Mouse (Mus musculus) neural tube, embryonic 15.5 days (tissue): ENCODE measurements around the gene Acpp. TPM values are rescaled to one million over a fixed set of nuclear protein-coding genes. Genes with fewer than 3 reads are reported as not detected.

Experiments used
- ATAC-seq: fragments of 200-750 bp; cut with Nextera tagmentation; 2 replicates; pipeline ENCODE4 v1.8.0; 2017; ENCODE audit warnings: mild to moderate bottlenecking, moderate TSS enrichment, moderate library complexity; ENCODE audit not compliant: low FRiP score
- H3K27ac ChIP-seq: fragments of 300-500 bp; sonication (generic); replicated peaks from 2 replicates; pipeline ENCODE4 v1.5.1; 2015; ENCODE audit warnings: mild to moderate bottlenecking, inconsistent platforms
- H3K27me3 ChIP-seq: fragments of 300-500 bp; sonication (generic); replicated peaks from 2 replicates; pipeline ENCODE4 v1.6.1; 2015; ENCODE audit warnings: inconsistent platforms
- H3K36me3 ChIP-seq: fragments of 300-500 bp; sonication (generic); 2 replicates; pipeline ENCODE4 v1.6.1; 2015; ENCODE audit warnings: inconsistent platforms
- H3K4me1 ChIP-seq: fragments of 300-500 bp; sonication (generic); 2 replicates; pipeline ENCODE4 v1.6.1; 2015; ENCODE audit warnings: inconsistent platforms
- H3K4me2 ChIP-seq: fragments of 300-500 bp; sonication (generic); 2 replicates; pipeline ENCODE4 v1.6.1; 2015; ENCODE audit warnings: inconsistent platforms, mild to moderate bottlenecking, moderate library complexity
- H3K4me3 ChIP-seq: fragments of 300-500 bp; sonication (generic); replicated peaks from 2 replicates; pipeline ENCODE4 v1.5.1; 2015; ENCODE audit warnings: mild to moderate bottlenecking, inconsistent platforms
- H3K9ac ChIP-seq: fragments of 300-500 bp; sonication (generic); replicated peaks from 2 replicates; pipeline ENCODE4 v1.6.1; 2015; ENCODE audit warnings: mild to moderate bottlenecking, inconsistent platforms
- H3K9me3 ChIP-seq: fragments of 300-500 bp; sonication (generic); replicated peaks from 2 replicates; pipeline ENCODE4 v1.6.1; 2016; ENCODE audit warnings: inconsistent platforms
- WGBS: fragments of 180-500 bp; shearing (Covaris S2); methylation state at CpG from one replicate; pipeline ENCODE4 v1.1.7; 2015; ENCODE audit warnings: mixed read lengths; 5-methylcytosine and 5-hydroxymethylcytosine counted together
- polyA plus RNA-seq: library from polyadenylated mRNA; unstranded; fragments of >200 nt; fragmentation: Nextera tagmentation; extraction: Ambion mirVana; gene quantifications from 2 replicates; pipeline ENCODE4 v1.2.1, GENCODE M21; 2015

The Acpp gene
- polyA plus RNA-seq, 1 experiment from 2014 or later = 0.97 TPM

DNA sequence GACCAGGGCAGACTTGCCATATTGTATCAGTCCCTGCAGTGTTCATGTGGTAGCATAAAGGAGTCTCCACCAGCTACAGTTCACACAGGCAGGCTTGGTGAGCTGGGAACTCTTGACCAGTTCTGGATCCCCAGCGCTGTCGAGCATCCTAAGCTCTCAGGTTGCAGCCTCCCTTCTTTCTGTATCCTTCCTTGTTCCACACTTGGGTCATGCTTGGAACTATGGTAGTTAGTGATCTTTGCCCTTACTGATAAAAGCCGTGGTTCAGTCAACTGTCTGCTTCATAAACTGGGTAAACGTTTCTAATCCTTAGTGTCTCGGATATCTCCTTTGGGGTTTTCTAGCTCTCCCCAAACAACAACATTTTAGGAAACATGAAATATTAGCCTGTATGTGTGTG is 1.9 kb upstream of the Acpp start:
- Histone ChIP-seq H3K4me3 (no peak overlapping the region), H3K27ac (no peak overlapping the region), H3K36me3 (no peaks in the 10 kb centered on the region), H3K9ac (no peak overlapping the region), H3K4me2 (no peak overlapping the region), H3K9me3 (no peaks in the 10 kb centered on the region), H3K4me1 (peaks cover 13% of the 10 kb centered on the region; the same call in 1 of the 2 replicates), H3K27me3 (no peaks in the 10 kb centered on the region)
- WGBS = 96% methylated on average over 5 of the region's 5 CpGs
- ATAC-seq = no peak

DNA sequence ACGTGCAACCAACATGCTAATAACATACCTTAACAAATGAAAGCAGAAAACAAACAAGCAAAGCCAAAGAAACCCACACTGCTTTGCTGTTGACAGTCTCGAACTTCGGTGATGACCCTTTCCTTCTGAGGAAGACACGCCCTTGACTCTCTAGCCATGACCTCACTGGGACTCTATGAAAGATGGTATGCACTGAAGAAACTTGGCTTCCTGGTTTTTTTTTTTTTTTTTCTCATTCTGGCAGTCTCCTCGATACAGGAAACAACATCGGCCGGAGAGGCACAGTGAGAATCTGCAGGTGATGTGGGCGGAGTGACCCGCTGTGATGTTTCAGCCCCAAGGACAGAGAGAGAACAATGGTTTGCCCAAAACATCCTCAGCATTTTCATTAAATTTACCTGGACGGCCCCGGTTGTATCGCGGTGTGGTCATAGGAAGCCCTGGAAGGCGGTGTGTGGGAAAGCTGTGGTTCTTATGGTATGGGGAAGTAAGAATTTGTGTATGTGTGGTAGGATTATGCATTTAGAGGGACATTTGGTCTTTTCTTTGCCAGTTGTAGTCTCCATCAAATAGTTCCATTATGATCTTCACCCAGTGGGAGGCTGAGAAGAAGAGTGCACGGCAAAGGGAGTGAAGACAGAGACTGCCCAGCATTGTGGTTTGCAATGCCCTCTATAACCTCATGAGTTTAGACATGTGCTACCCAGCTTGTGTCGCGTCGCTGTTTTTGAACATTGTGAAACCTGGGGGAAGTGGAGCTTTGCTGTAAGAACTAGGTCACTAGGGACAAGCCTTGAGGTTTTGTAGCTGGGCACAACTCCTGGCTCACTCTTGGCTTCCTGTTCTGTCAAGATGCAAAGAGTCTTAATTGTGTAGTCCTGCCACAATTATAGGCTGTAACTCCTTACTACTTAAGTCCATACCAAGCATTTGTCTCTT is 1.2 kb upstream of the Acpp start:
- ATAC-seq = no peak
- 86% methylated on average over 18 of the region's 18 CpGs for WGBS
- Histone ChIP-seq H3K27me3 (no peaks in the 10 kb centered on the region), H3K4me1 (peaks cover 13% of the 10 kb centered on the region; the same call in 1 of the 2 replicates), H3K9me3 (no peaks in the 10 kb centered on the region), H3K9ac (no peak overlapping the region), H3K4me3 (no peak overlapping the region), H3K27ac (no peak overlapping the region), H3K36me3 (no peaks in the 10 kb centered on the region), H3K4me2 (no peak overlapping the region)

DNA sequence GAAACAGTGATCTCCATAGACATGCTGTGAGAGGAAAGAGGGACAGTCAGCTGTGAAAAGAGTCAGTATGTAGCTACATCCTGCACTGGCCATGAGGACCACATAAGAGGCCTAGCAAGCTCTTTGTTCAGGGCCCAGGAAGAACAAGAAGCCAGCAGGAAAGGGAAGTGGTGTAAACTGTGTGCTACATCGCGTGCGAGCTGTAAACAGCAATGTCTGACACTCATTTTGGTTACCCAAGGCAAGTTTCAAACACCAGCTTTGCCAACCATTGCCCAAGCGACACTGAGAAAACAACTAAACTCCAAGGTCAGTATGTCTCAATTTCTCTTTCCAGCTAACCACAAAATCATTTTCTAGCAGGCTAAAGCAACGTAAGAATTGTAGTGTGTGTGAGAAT is 6.2 kb downstream of the Acpp start:
- no peak for ATAC-seq
- Histone ChIP-seq H3K4me1 (no peaks in the 10 kb centered on the region), H3K4me2 (no peak overlapping the region), H3K4me3 (no peak overlapping the region), H3K27ac (no peak overlapping the region), H3K27me3 (no peaks in the 10 kb centered on the region), H3K9me3 (no peaks in the 10 kb centered on the region), H3K36me3 (no peaks in the 10 kb centered on the region), H3K9ac (no peak overlapping the region)
- 90% methylated on average over 5 of the region's 5 CpGs for WGBS

DNA sequence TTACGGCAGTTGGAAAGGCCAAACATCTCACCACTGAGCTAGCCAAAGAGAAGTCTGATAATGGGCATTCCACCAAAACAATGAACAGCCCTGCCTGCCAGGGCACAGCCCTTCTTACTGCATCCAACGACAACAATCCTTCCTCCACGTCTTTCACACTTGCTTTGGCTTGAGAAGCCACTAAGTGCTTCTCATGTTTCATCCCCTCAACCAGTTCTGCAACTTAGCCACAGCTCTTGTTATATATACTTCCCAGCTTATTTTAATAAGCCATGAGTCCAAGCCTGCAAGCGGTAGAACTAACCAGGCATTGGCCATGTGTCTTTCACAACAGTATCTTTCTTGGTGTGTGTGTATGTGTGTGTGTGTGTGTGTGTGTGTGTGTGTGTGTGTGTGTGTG is 8.9 kb downstream of the Acpp start:
- no peak overlapping the region for H3K4me3 ChIP-seq
- H3K27ac ChIP-seq = no peak overlapping the region
- no peak overlapping the region for H3K4me2 ChIP-seq
- H3K36me3 ChIP-seq = no peaks in the 10 kb centered on the region
- no peaks in the 10 kb centered on the region for H3K9me3 ChIP-seq
- 74% methylated on average over 4 of the region's 4 CpGs for WGBS
- H3K9ac ChIP-seq = no peak overlapping the region
- no peak for ATAC-seq
- no peaks in the 10 kb centered on the region for H3K4me1 ChIP-seq
- no peaks in the 10 kb centered on the region for H3K27me3 ChIP-seq

DNA sequence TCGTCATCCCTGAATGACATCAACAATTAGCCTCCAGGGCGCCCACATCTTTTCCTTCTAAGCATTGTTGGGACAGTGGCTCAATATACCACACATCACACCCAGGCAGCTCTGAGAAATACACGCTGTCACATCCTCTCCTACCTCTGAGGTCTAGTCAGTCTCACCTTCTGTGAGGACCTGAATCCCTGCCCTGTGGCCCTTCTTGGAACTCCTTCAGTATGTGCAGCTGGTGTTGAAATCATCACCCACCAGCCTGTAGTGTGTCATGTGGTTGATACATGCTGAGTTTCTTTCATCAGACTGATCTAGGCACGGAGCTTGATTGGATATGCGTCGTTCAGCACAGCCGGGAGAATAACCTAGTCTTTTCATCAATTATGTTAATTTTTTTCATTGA is 16.0 kb downstream of the Acpp start:
- no peak overlapping the region for H3K4me2 ChIP-seq
- no peak overlapping the region for H3K27ac ChIP-seq
- H3K36me3 ChIP-seq = no peaks in the 10 kb centered on the region
- H3K27me3 ChIP-seq = no peaks in the 10 kb centered on the region
- no peak overlapping the region for H3K4me3 ChIP-seq
- no peaks in the 10 kb centered on the region for H3K4me1 ChIP-seq
- no peak for ATAC-seq
- 52% methylated on average over 7 of the region's 7 CpGs for WGBS
- H3K9ac ChIP-seq = no peak overlapping the region
- H3K9me3 ChIP-seq = no peaks in the 10 kb centered on the region

DNA sequence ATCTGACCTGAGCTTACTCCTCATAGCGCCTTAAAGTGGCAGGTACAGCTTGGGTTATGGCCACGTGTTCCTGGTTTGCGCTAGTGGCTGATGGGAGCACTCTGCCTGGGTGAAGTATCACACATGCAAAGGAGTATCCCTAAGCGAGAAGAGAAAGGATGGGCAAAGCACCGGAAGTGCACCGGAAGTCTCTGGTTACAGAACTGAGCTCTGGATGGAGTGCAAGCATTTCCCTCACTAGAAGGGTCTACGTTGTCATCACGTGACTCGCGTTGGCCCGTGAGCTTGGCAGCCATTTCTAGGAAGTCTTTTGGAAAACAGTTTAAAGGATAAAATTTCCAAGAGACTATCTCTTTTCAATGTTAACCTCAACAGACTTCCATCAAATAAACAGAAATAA is 21.2 kb downstream of the Acpp start:
- Histone ChIP-seq H3K27ac (no peak overlapping the region), H3K27me3 (no peaks in the 10 kb centered on the region), H3K4me1 (no peaks in the 10 kb centered on the region), H3K4me2 (no peak overlapping the region), H3K9me3 (no peaks in the 10 kb centered on the region), H3K9ac (no peak overlapping the region), H3K4me3 (no peak overlapping the region), H3K36me3 (no peaks in the 10 kb centered on the region)
- no peak for ATAC-seq
- 93% methylated on average over 11 of the region's 11 CpGs for WGBS

DNA sequence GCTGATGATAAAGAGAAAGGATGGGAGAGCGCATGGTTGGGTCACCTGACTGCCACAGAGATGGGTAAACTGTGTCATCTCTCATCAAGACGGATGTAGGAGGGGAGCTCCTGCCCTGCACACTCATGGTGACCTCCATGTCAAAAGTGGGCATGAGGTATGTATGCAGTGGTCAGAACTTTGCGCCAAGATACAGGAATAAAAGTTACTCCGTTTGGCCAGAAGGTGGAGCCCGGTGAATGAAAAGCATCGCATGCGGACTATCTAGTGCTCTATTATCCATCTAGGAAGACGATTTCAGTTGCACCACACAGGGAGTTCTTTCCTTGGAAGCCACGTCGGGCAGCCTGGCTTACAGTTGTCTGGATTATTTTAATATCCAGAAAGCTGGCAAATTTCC is 22.0 kb downstream of the Acpp start:
- WGBS = 10% methylated on average over 10 of the region's 10 CpGs
- ATAC-seq = no peak; the same call in 1 of the 2 replicates
- H3K9me3 ChIP-seq = no peaks in the 10 kb centered on the region
- H3K27ac ChIP-seq = no peak overlapping the region
- no peak overlapping the region for H3K9ac ChIP-seq
- H3K36me3 ChIP-seq = no peaks in the 10 kb centered on the region
- H3K4me1 ChIP-seq = no peaks in the 10 kb centered on the region
- H3K4me2 ChIP-seq = peak overlapping the region; percentile 4; the same call in 1 of the 2 replicates
- no peaks in the 10 kb centered on the region for H3K27me3 ChIP-seq
- no peak overlapping the region for H3K4me3 ChIP-seq

DNA sequence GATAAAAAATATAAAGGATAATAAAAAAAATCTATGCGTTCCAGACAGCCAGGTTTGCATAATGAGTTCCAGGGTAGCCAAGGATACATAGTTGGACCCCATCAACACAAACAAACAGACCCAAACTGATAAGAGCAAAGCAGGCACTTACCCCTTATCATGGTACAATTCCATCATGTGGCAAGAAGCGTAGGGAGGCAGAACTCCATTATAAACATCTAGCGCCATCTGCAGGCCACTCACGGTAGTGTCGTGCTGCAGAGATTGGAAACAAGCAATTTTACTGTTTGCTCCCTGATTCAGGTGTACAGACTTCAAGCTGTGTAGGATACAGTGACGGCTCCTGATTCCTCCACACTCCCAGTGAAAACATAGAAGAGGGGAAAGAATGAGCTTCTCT is 30.8 kb downstream of the Acpp start:
- no peak for ATAC-seq
- Histone ChIP-seq H3K9me3 (no peaks in the 10 kb centered on the region), H3K9ac (no peak overlapping the region), H3K4me3 (no peak overlapping the region), H3K4me1 (no peaks in the 10 kb centered on the region), H3K36me3 (no peaks in the 10 kb centered on the region), H3K27me3 (no peaks in the 10 kb centered on the region), H3K27ac (no peak overlapping the region), H3K4me2 (no peak overlapping the region)
- 14% methylated on average over 6 of the region's 6 CpGs for WGBS

DNA sequence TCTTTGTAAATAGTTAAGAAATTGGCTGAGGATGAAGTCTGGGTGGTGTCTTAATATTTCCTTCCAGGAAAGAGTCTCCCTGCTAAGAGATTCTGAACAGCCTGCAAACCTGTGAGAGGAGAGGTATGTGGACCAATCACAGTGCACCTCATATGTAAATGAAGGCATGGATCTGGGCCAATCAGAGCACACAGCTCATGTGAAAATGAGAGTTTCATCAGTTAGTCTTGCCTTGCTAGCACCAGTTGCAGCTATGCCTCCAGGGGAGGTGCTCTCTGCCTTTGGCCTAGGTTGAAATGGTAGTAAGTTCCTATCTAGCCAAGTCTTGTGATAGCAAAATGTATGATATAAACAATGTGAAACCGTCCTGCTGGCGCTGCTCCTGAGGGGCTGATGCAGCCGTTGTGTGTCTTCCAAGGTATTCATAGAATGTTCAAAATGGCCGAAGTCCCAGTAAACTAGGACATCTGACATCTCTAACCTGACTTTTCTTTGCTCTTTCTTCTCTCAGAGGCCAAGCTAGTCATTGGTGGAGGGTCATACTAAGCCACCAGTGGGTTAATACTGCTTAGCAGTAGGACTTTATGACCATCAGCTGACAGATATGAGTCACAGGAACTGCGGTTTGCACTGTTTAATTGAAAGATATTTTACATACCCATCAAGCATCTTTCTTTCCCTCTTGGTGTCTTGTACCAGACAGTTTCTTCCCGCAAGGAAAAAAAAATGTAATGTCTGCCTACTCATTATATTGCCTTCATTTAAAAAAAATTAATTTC is 32.0 kb downstream of the Acpp start:
- H3K27ac ChIP-seq = no peak overlapping the region
- no peak for ATAC-seq
- H3K9me3 ChIP-seq = no peaks in the 10 kb centered on the region
- no peak overlapping the region for H3K4me2 ChIP-seq
- WGBS = 92% methylated on average over 6 of the region's 6 CpGs
- no peak overlapping the region for H3K4me3 ChIP-seq
- H3K36me3 ChIP-seq = no peaks in the 10 kb centered on the region
- H3K4me1 ChIP-seq = no peaks in the 10 kb centered on the region
- no peaks in the 10 kb centered on the region for H3K27me3 ChIP-seq
- no peak overlapping the region for H3K9ac ChIP-seq

DNA sequence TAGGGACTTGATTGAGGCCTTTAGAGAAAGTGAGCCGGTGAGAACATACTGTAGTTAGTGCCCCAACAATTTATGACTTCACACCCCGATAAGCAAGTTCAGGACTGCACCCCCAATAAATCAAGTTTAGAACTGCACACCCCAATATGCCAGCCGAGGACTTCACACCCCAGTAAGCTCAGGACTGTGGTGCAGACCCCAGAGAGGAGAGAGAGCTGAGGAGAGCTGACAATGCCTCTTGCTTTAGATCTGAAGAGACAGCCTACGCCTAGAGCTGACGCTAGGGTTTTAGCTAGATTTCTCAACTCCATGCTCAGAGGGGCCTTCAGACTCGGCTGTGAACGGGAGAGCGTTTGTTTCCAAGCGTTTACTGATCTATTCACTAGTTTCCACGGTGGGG is 32.7 kb downstream of the Acpp start:
- no peak for ATAC-seq
- Histone ChIP-seq H3K36me3 (no peaks in the 10 kb centered on the region), H3K27me3 (no peaks in the 10 kb centered on the region), H3K9me3 (no peaks in the 10 kb centered on the region), H3K4me1 (no peaks in the 10 kb centered on the region), H3K27ac (no peak overlapping the region), H3K9ac (no peak overlapping the region), H3K4me3 (no peak overlapping the region), H3K4me2 (no peak overlapping the region)
- WGBS = 73% methylated on average over 10 of the region's 10 CpGs

DNA sequence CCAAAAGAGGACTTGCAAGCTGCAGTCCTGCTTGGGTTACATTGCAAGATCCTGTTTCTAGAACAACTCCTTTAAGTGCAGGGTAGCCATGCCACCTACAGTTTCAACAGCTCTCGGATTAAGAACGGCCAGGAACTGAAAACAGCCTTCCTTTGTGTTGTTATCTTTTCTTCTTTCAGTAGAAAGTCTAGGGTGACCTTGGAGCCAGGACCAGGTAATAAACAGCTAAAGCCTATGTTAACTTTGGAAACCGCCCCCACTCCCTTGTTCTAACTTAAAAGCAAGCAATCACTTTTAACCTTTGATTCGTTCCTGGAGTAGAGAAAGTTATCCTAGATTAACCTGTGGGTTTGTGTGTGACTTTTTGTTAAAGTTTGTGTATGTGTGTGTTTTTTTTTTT is 33.2 kb downstream of the Acpp start:
- H3K27ac ChIP-seq = no peak overlapping the region
- H3K9me3 ChIP-seq = no peaks in the 10 kb centered on the region
- WGBS = 77% methylated on average over 4 of the region's 4 CpGs
- no peak overlapping the region for H3K9ac ChIP-seq
- H3K36me3 ChIP-seq = no peaks in the 10 kb centered on the region
- ATAC-seq = no peak
- no peaks in the 10 kb centered on the region for H3K27me3 ChIP-seq
- H3K4me2 ChIP-seq = no peak overlapping the region
- no peaks in the 10 kb centered on the region for H3K4me1 ChIP-seq
- no peak overlapping the region for H3K4me3 ChIP-seq

DNA sequence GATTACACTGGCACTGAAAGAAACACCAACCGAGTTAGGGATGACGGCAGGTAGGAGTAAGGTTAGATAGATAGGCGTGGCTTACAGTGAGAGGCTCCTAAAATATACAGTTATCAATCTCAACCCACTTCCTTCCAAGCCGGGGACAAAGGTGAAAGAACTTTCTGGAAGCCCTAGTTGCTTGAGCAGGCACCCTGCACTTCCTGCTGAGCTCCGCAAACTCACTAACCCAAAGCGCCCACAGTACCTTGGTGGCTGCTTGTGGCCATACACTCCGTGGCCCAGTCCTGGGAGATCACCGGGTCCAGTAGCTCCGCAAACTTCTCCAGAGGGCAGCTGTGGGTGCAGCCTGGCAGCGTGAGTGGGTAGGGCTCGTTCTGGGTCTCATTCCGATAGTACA is 37.0 kb downstream of the Acpp start:
- Histone ChIP-seq H3K9ac (no peak overlapping the region), H3K27ac (no peak overlapping the region), H3K27me3 (no peaks in the 10 kb centered on the region), H3K36me3 (no peaks in the 10 kb centered on the region), H3K9me3 (no peaks in the 10 kb centered on the region), H3K4me2 (no peak overlapping the region), H3K4me3 (no peak overlapping the region), H3K4me1 (no peaks in the 10 kb centered on the region)
- 86% methylated on average over 12 of the region's 12 CpGs for WGBS
- no peak for ATAC-seq
